Mouse (Mus musculus) CH12.LX (cell line): ENCODE measurements around the gene Sypl. TPM values are rescaled to one million over a fixed set of nuclear protein-coding genes. Genes with fewer than 3 reads are reported as not detected.

Source experiments
- DNase-seq: peaks from one replicate; pipeline ENCODE4 v3.0.0-alpha.2; 2013; ENCODE audit errors: extremely low read depth
- H3K27ac ChIP-seq: 2 replicates; pipeline ENCODE4 v1.5.1; 2012; ENCODE audit warnings: low read depth, mild to moderate bottlenecking, control low read depth, moderate library complexity; ENCODE audit not compliant: insufficient read depth
- H3K27me3 ChIP-seq: replicated peaks from 2 replicates; pipeline ENCODE3; 2012; ENCODE audit warnings: inconsistent platforms
- H3K36me3 ChIP-seq, 2 experiments: replicated peaks in 1 of 2; 2 replicates each; pipeline versions ENCODE3 to v1.6.1; 2012; ENCODE audit warnings: inconsistent platforms in 1 of 2, low read length in 1 of 2, mild to moderate bottlenecking in 1 of 2, mixed read lengths in 1 of 2, moderate library complexity in 1 of 2; ENCODE audit not compliant: control insufficient read depth in 1 of 2, insufficient read depth in 1 of 2
- H3K4me1 ChIP-seq, 2 experiments: 2 replicates each; pipeline ENCODE4 v1.6.1; 2012; ENCODE audit warnings: inconsistent platforms in 1 of 2, moderate library complexity in 1 of 2; ENCODE audit not compliant: insufficient read depth in 2 of 2, control insufficient read depth in 1 of 2
- H3K4me2 ChIP-seq: 2 replicates; pipeline ENCODE4 v1.6.1; 2012; ENCODE audit warnings: low read depth, mild to moderate bottlenecking, control low read depth; ENCODE audit not compliant: poor library complexity, insufficient read depth, severe bottlenecking
- H3K4me3 ChIP-seq, 3 experiments: fragments of 150-350 bp in 1 of 3; sonication (generic) in 1 of 3; replicated peaks in 1 of 3; 2 replicates each; pipeline versions ENCODE3 to v1.5.1; 2011 to 2012; ENCODE audit warnings: low read depth in 2 of 3, low read length in 2 of 3, mild to moderate bottlenecking in 2 of 3, moderate library complexity in 2 of 3, control low read depth in 1 of 3, improper control_type of control experiment in 1 of 3, inconsistent platforms in 1 of 3, mixed read lengths in 1 of 3; ENCODE audit not compliant: poor library complexity in 1 of 3
- H3K79me2 ChIP-seq: replicated peaks from 2 replicates; pipeline ENCODE4 v1.6.1; 2012; ENCODE audit warnings: mild to moderate bottlenecking, moderate library complexity; ENCODE audit not compliant: control insufficient read depth, poor library complexity, insufficient read depth, severe bottlenecking; ENCODE audit errors: extremely low read depth
- H3K9ac ChIP-seq: 2 replicates; pipeline ENCODE4 v1.6.1; 2012; ENCODE audit warnings: low read depth, mild to moderate bottlenecking, control low read depth, moderate library complexity; ENCODE audit not compliant: insufficient read depth
- H3K9me3 ChIP-seq: replicated peaks from 2 replicates; pipeline ENCODE3; 2012; ENCODE audit warnings: low read length, inconsistent platforms, mixed read lengths
- CHD1 ChIP-seq: IDR thresholded peaks from 2 replicates; pipeline ENCODE4 v1.6.1; 2012; ENCODE audit warnings: low read depth, low read length, improper control_type of control experiment, inconsistent platforms
- CHD2 ChIP-seq: IDR thresholded peaks from 2 replicates; pipeline ENCODE4 v1.6.1; 2011; ENCODE audit warnings: low read length, improper control_type of control experiment
- ELF1 ChIP-seq: IDR thresholded peaks from 2 replicates; pipeline ENCODE4 v1.6.1; 2014; ENCODE audit warnings: low read depth, mild to moderate bottlenecking, inconsistent platforms, low read length, improper control_type of control experiment
- EP300 ChIP-seq: IDR thresholded peaks from 2 replicates; pipeline ENCODE4 v1.6.1; 2011; ENCODE audit warnings: low read length, improper control_type of control experiment
- IRF4 ChIP-seq: IDR thresholded peaks from 2 replicates; pipeline ENCODE4 v1.6.1; 2014; ENCODE audit warnings: low read depth, mild to moderate bottlenecking, inconsistent platforms, low read length, improper control_type of control experiment
- JUN ChIP-seq: IDR thresholded peaks from 2 replicates; pipeline ENCODE4 v1.6.1; 2011; ENCODE audit warnings: low read depth, mild to moderate bottlenecking, low read length, improper control_type of control experiment, moderate library complexity; ENCODE audit not compliant: insufficient read depth
- JUND ChIP-seq: conservative IDR thresholded peaks from 2 replicates; pipeline ENCODE4 v1.6.1; 2011; ENCODE audit warnings: low read depth, low read length, improper control_type of control experiment
- MEF2A ChIP-seq: IDR thresholded peaks from 2 replicates; pipeline ENCODE4 v1.6.1; 2014; ENCODE audit warnings: low read depth, mild to moderate bottlenecking, inconsistent platforms, low read length, improper control_type of control experiment, borderline replicate concordance
- NELFE ChIP-seq: IDR thresholded peaks from 2 replicates; pipeline ENCODE4 v1.6.1; 2011; ENCODE audit warnings: low read depth, low read length, improper control_type of control experiment
- NRF1 ChIP-seq: IDR thresholded peaks from 2 replicates; pipeline ENCODE4 v1.6.1; 2014; ENCODE audit warnings: low read depth, mild to moderate bottlenecking, inconsistent platforms, low read length, improper control_type of control experiment, moderate library complexity
- POLR2AphosphoS2 ChIP-seq: IDR thresholded peaks from 2 replicates; pipeline ENCODE4 v1.6.1; 2011; ENCODE audit warnings: low read depth, low read length, improper control_type of control experiment
- RAD21 ChIP-seq: IDR thresholded peaks from 2 replicates; pipeline ENCODE4 v1.6.1; 2011; ENCODE audit warnings: low read depth, mild to moderate bottlenecking, low read length, improper control_type of control experiment, moderate library complexity
- RCOR1 ChIP-seq: conservative IDR thresholded peaks from 2 replicates; pipeline ENCODE4 v1.6.1; 2012; ENCODE audit warnings: low read depth, mild to moderate bottlenecking, inconsistent platforms, low read length, improper control_type of control experiment
- SMC3 ChIP-seq: IDR thresholded peaks from 2 replicates; pipeline ENCODE4 v1.6.1; 2011; ENCODE audit warnings: low read depth, low read length, improper control_type of control experiment
- TBP ChIP-seq: conservative IDR thresholded peaks from 2 replicates; pipeline ENCODE4 v1.6.1; 2011; ENCODE audit warnings: low read depth, low read length, improper control_type of control experiment
- USF2 ChIP-seq: conservative IDR thresholded peaks from 2 replicates; pipeline ENCODE4 v1.6.1; 2011; ENCODE audit warnings: low read depth, low read length, improper control_type of control experiment
- ZKSCAN1 ChIP-seq: IDR thresholded peaks from 2 replicates; pipeline ENCODE4 v1.6.1; 2012; ENCODE audit warnings: low read depth, inconsistent platforms, low read length, improper control_type of control experiment, borderline replicate concordance
- dilution Hi-C: fragments of 300-500 bp; cut with MboI; formaldehyde crosslinking; loops from 2 replicates; pipeline ENCODE4 v1.14.3; 2020; ENCODE audit warnings: low sequenced_read_pairs; ENCODE audit not compliant: extremely low pct_unique_long_range_greater_than_20kb, extremely low pct_ligation_motif_present
- in situ Hi-C: fragments of 300-500 bp; cut with MboI; formaldehyde crosslinking; loops from 3 replicates; pipeline ENCODE4 v1.14.3; 2019; ENCODE audit warnings: low sequenced_read_pairs, low pct_ligation_motif_present, low pct_unique_long_range_greater_than_20kb, mixed read lengths
- polyA plus RNA-seq: library from polyadenylated mRNA; unstranded; fragments of >175 nt; gene quantifications from 2 replicates; pipeline ENCODE4 v1.2.1, GENCODE M21; 2012; ENCODE audit warnings: low read depth; ENCODE audit not compliant: insufficient read length
- total RNA-seq, 2 experiments: library from RNA; depleted of rRNA; stranded (reverse); fragments of 300-350 nt in 1 of 2; fragments of >200 nt in 1 of 2; gene quantifications; 2 replicates each; pipeline ENCODE4 v1.2.3; 2012 to 2014

The Sypl gene
- total and polyA plus RNA-seq, 3 experiments = 7.5 to 33.4 (median 25.8) TPM

DNA sequence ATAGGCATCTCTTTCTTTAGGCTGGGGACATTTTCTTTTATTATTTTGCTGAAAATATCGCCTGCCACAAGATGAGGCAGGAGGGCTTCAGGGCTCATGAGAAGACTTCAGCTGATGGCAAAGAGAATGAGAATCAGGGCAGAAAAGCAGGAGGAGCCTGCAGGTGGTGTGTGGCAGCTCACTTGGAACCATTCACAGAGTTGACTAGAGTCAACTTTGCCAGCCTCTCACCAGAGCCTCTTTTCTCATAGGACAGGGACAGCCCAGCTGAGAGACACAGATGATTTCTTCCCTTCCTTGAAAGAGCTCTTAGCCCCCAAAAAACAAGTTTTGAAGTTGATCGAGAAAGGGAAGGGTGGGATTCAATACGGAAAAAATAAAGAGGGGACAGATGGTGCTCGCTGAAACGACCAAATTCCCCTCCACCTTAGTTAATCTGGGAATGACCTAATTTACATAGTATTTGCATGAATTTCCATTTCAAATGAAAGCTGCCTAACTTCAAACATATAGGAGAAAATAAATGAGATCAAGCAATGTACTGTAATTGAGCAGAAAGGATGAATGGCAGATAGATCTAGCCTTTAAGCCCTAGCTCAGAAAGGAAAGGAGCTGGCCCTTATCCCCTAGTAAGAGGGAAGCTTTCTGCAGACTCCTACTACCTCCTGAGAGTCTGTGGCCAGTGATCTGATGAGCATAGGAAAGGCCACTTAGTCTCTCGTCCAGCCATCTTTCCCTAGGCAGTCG, 60.5 kb downstream of the Sypl start:
- H3K4me3 ChIP-seq = no peak overlapping the region
- H3K9me3 ChIP-seq = no peaks in the 10 kb centered on the region
- H3K9ac ChIP-seq = no peak overlapping the region
- no peaks in the 10 kb centered on the region for H3K27me3 ChIP-seq
- TF ChIP-seq TBP = no peak
- no peak for TF ChIP-seq SMC3
- TF ChIP-seq NRF1 = no peak
- no peak for TF ChIP-seq USF2
- no peak for TF ChIP-seq RAD21
- TF ChIP-seq MEF2A = no peak
- no peak for TF ChIP-seq EP300
- TF ChIP-seq ELF1 = no peak
- TF ChIP-seq POLR2AphosphoS2 = no peak
- TF ChIP-seq JUN = no peak
- no peak for TF ChIP-seq NELFE
- no peak for TF ChIP-seq ZKSCAN1
- no peak for TF ChIP-seq CHD2
- no peak for TF ChIP-seq CHD1
- TF ChIP-seq JUND = no peak
- TF ChIP-seq RCOR1 = no peak
- TF ChIP-seq IRF4 = no peak
- no peak for DNase-seq
- in situ Hi-C loops (loop anchor here (5.0 kb wide), 2 partner anchors 62 to 97 kb away; partner anchors contain the start of gene Sypl), dilution Hi-C loops (no loop called here)
- no peaks in the 10 kb centered on the region for H3K79me2 ChIP-seq
- H3K4me2 ChIP-seq = no peak overlapping the region
- H3K36me3 ChIP-seq = no peaks in the 10 kb centered on the region
- H3K4me1 ChIP-seq = peaks cover 0 to 26% of the 10 kb centered on the region in 2 experiments; a peak in 2 of 4 replicates
- no peak overlapping the region for H3K27ac ChIP-seq

DNA sequence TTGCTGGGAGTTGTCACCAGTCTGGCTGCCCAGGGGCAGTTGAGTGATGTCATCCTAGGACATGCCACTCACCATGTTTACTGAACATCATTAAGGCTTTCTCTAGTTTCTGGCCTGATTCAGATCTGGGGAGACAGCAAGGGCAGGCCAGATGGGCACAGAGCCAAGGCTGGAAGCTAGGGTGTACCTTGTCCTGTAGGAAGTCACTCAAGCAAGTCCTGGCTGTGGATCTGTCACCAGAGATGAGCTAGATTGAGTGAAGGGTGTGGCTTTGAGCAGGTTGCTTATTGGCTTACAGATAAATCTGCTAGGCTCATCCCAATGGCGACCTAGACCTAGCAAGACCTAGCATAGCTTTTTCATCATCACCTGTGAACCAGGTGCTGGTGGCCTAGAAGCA, 61.4 kb downstream of the Sypl start:
- DNase-seq = no peak
- no peaks in the 10 kb centered on the region for H3K27me3 ChIP-seq
- no peaks in the 10 kb centered on the region for H3K9me3 ChIP-seq
- H3K27ac ChIP-seq = no peak overlapping the region
- no peak overlapping the region for H3K4me3 ChIP-seq
- in situ Hi-C loops (no loop called here), dilution Hi-C loops (no loop called here)
- no peak overlapping the region for H3K9ac ChIP-seq
- no peak overlapping the region for H3K4me2 ChIP-seq
- TF ChIP-seq POLR2AphosphoS2 (no peak), JUN (no peak), USF2 (no peak)
- H3K36me3 ChIP-seq = no peaks in the 10 kb centered on the region
- peaks cover 0 to 29% of the 10 kb centered on the region in 2 experiments; a peak in 2 of 4 replicates for H3K4me1 ChIP-seq
- H3K79me2 ChIP-seq = no peaks in the 10 kb centered on the region
